Mouse (Mus musculus): ENCODE measurements at regions not wholly inside any gene's neighbourhood (a gene's known extent, or its start where the extent isn't known, plus 50 kb on each side); places are given as distances from the start of the nearest gene placed in this dataset.
"Not testable (repeated sequence)": the region's sequence is repeated elsewhere in the genome, so short reads cannot be mapped to it uniquely, and the experiment has no call there.

GRCm38 (mm10) chr10:27761402-27761801 is 141.8 kb upstream of the Lama2 start:
- H3K4me1 ChIP-seq (ENCODE audit: insufficient read depth, low read length) = no peaks in the 10 kb centered on the region
- peak; percentile 66 for TF ChIP-seq CTCF (IDR thresholded peaks at IDR 0.05; ENCODE audit: low read depth)
- H3K27ac ChIP-seq = no peak overlapping the region
- peak; percentile 70 for DNase-seq (ENCODE audit: low spot score)
- 5% methylated on average over 3 of the region's 3 CpGs for WGBS
- ATAC-seq = no peak
- H3K4me2 ChIP-seq (ENCODE audit: low read depth, low read length) = no peak overlapping the region
- no peak overlapping the region for H3K4me3 ChIP-seq (ENCODE audit: low read length)
- H3K9ac ChIP-seq (replicated peaks; ENCODE audit: low read length) = no peak overlapping the region
- H3K36me3 ChIP-seq (ENCODE audit: insufficient read depth, low read length) = no peaks in the 10 kb centered on the region
- H3K27me3 ChIP-seq (ENCODE audit: insufficient read depth, low read length) = no peaks in the 10 kb centered on the region
- no peaks in the 10 kb centered on the region for H3K9me3 ChIP-seq (ENCODE audit: low read length)

GRCm38 (mm10) chr10:27802368-27802767 is 182.8 kb upstream of the Lama2 start:
- DNase-seq (ENCODE audit: low spot score) (peak; percentile 18), ATAC-seq (no peak)
- H3K27ac ChIP-seq = no peak overlapping the region
- WGBS = 15% methylated on average over 1 of the region's 1 CpGs
- no peak overlapping the region for H3K9ac ChIP-seq (replicated peaks; ENCODE audit: low read length)
- H3K4me3 ChIP-seq (ENCODE audit: low read length) = no peak overlapping the region
- TF ChIP-seq CTCF (IDR thresholded peaks at IDR 0.05; ENCODE audit: low read depth) = no peak
- H3K27me3 ChIP-seq (ENCODE audit: insufficient read depth, low read length) = no peaks in the 10 kb centered on the region
- no peak overlapping the region for H3K4me2 ChIP-seq (ENCODE audit: low read depth, low read length)
- H3K9me3 ChIP-seq (ENCODE audit: low read length) = no peaks in the 10 kb centered on the region
- no peaks in the 10 kb centered on the region for H3K4me1 ChIP-seq (ENCODE audit: insufficient read depth, low read length)
- H3K36me3 ChIP-seq (ENCODE audit: insufficient read depth, low read length) = no peaks in the 10 kb centered on the region

GRCm38 (mm10) chr10:27809539-27809938 is 190.0 kb upstream of the Lama2 start:
- no peak for TF ChIP-seq CTCF (IDR thresholded peaks at IDR 0.05; ENCODE audit: low read depth)
- no peaks in the 10 kb centered on the region for H3K9me3 ChIP-seq (ENCODE audit: low read length)
- DNase-seq (ENCODE audit: low spot score) = peak; percentile 30
- 52% methylated on average over 2 of the region's 2 CpGs for WGBS
- H3K9ac ChIP-seq (replicated peaks; ENCODE audit: low read length) = no peak overlapping the region
- H3K36me3 ChIP-seq (ENCODE audit: insufficient read depth, low read length) = no peaks in the 10 kb centered on the region
- no peak overlapping the region for H3K4me3 ChIP-seq (ENCODE audit: low read length)
- no peaks in the 10 kb centered on the region for H3K4me1 ChIP-seq (ENCODE audit: insufficient read depth, low read length)
- ATAC-seq = 0 out of 2 replicates have a peak, but pooled peaks have one; percentile 29
- no peak overlapping the region for H3K4me2 ChIP-seq (ENCODE audit: low read depth, low read length)
- H3K27me3 ChIP-seq (ENCODE audit: insufficient read depth, low read length) = no peaks in the 10 kb centered on the region
- no peak overlapping the region for H3K27ac ChIP-seq

GRCm38 (mm10) chr10:27825671-27826070 is 206.1 kb upstream of the Lama2 start:
- not testable (repeated sequence) for DNase-seq (ENCODE audit: low spot score); H3K27ac ChIP-seq; H3K4me3 ChIP-seq (ENCODE audit: low read length); H3K4me1 ChIP-seq (ENCODE audit: insufficient read depth, low read length); H3K9ac ChIP-seq (replicated peaks; ENCODE audit: low read length); H3K4me2 ChIP-seq (ENCODE audit: low read depth, low read length); H3K36me3 ChIP-seq (ENCODE audit: insufficient read depth, low read length); H3K9me3 ChIP-seq (ENCODE audit: low read length); ATAC-seq; H3K27me3 ChIP-seq (ENCODE audit: insufficient read depth, low read length)
- WGBS = 90% methylated on average over 6 of the region's 9 CpGs

GRCm38 (mm10) chr10:27828346-27828745 is 208.8 kb upstream of the Lama2 start:
- 79% methylated on average over 1 of the region's 1 CpGs for WGBS

GRCm38 (mm10) chr10:27838666-27839065 is 219.1 kb upstream of the Lama2 start:
- no peaks in the 10 kb centered on the region for H3K4me1 ChIP-seq (ENCODE audit: insufficient read depth, low read length)
- H3K27ac ChIP-seq = no peak overlapping the region
- no peak overlapping the region for H3K9ac ChIP-seq (replicated peaks; ENCODE audit: low read length)
- no peaks in the 10 kb centered on the region for H3K27me3 ChIP-seq (ENCODE audit: insufficient read depth, low read length)
- no peak for ATAC-seq
- 88% methylated on average over 1 of the region's 1 CpGs for WGBS
- no peak overlapping the region for H3K4me3 ChIP-seq (ENCODE audit: low read length)
- H3K9me3 ChIP-seq (ENCODE audit: low read length) = no peaks in the 10 kb centered on the region
- DNase-seq (ENCODE audit: low spot score) = no peak
- no peaks in the 10 kb centered on the region for H3K36me3 ChIP-seq (ENCODE audit: insufficient read depth, low read length)
- H3K4me2 ChIP-seq (ENCODE audit: low read depth, low read length) = no peak overlapping the region
- TF ChIP-seq CTCF (IDR thresholded peaks at IDR 0.05; ENCODE audit: low read depth) = no peak

More at GRCm38 (mm10) chr10:27828346-27828745, 208.8 kb upstream of the Lama2 start:
- Histone ChIP-seq H3K4me1 (ENCODE audit: insufficient read depth, low read length) (no peaks in the 10 kb centered on the region), H3K9me3 (ENCODE audit: low read length) (no peaks in the 10 kb centered on the region), H3K4me2 (ENCODE audit: low read depth, low read length) (no peak overlapping the region), H3K4me3 (ENCODE audit: low read length) (no peak overlapping the region), H3K9ac (replicated peaks; ENCODE audit: low read length) (no peak overlapping the region), H3K36me3 (ENCODE audit: insufficient read depth, low read length) (no peaks in the 10 kb centered on the region), H3K27ac (no peak overlapping the region), H3K27me3 (ENCODE audit: insufficient read depth, low read length) (no peaks in the 10 kb centered on the region)
- TF ChIP-seq CTCF (IDR thresholded peaks at IDR 0.05; ENCODE audit: low read depth) = no peak
- DNase-seq (ENCODE audit: low spot score) (no peak), ATAC-seq (no peak)

GRCm38 (mm10) chr10:27841042-27841709 is 221.6 kb upstream of the Lama2 start:
- H3K27ac ChIP-seq = no peak overlapping the region
- no peaks in the 10 kb centered on the region for H3K36me3 ChIP-seq (ENCODE audit: insufficient read depth, low read length)
- H3K9me3 ChIP-seq (ENCODE audit: low read length) = no peaks in the 10 kb centered on the region
- no peak overlapping the region for H3K4me3 ChIP-seq (ENCODE audit: low read length)
- H3K27me3 ChIP-seq (ENCODE audit: insufficient read depth, low read length) = no peaks in the 10 kb centered on the region
- no peak overlapping the region for H3K9ac ChIP-seq (replicated peaks; ENCODE audit: low read length)
- H3K4me1 ChIP-seq (ENCODE audit: insufficient read depth, low read length) = no peaks in the 10 kb centered on the region
- H3K4me2 ChIP-seq (ENCODE audit: low read depth, low read length) = no peak overlapping the region
- DNase-seq (ENCODE audit: low spot score) (no peak), ATAC-seq (no peak)
- WGBS = 74% methylated on average over 5 of the region's 5 CpGs
- TF ChIP-seq CTCF (IDR thresholded peaks at IDR 0.05; ENCODE audit: low read depth) = no peak
